Mouse (Mus musculus): ENCODE results near the gene Cavin2.

DNA sequence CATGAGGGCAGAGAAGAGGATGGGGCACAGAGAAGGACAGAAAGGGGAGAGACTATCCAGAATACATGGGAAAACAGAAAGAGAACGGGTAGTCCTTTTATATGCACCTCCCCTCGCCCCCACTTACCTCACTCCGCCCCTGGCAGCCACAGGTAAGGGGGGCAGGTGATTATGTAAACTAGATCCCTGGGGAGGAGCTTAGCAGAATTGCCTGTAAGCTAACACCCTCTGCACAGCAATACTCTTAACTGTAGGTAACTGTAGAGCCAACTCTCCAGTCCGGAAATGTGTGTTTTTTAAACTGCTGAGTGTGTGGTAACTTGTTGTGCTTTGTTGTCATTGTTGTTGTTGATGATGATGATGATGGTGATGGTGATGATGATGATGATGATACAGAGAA is 17.1 kb upstream of the Cavin2 start:
- no peak for TF ChIP-seq CTCF (IDR thresholded peaks at IDR 0.05)
- TF ChIP-seq EP300 (IDR thresholded peaks at IDR 0.05): no peak; the same call in 1 of the 2 replicates
